Mouse (Mus musculus): ENCODE measurements around the gene Hist1h4h. TPM values are rescaled to one million over a fixed set of nuclear protein-coding genes. Genes with fewer than 3 reads are reported as not detected.

Gene Hist1h4h
- polyA plus RNA-seq, 1 experiment from 2014 or later, result 7.1 TPM

GRCm38 (mm10) chr13:23505662-23506345 is 25.0 kb upstream of the Hist1h4h start:
- Histone ChIP-seq H3K4me1 (ENCODE audit: control insufficient read depth, insufficient read depth, low read length) (peaks cover 9% of the 10 kb centered on the region), H3K9me3 (replicated peaks; ENCODE audit: control insufficient read depth, low read length) (no peaks in the 10 kb centered on the region), H3K27me3 (replicated peaks; ENCODE audit: control insufficient read depth, insufficient read depth, low read length) (no peaks in the 10 kb centered on the region), H3K4me3 (ENCODE audit: low read depth, low read length) (0 out of 2 replicates have a peak overlapping the region, but pooled peaks have one; percentile 1), H3K27ac (ENCODE audit: low read depth, low read length) (no peak overlapping the region), H3K36me3 (ENCODE audit: control insufficient read depth, insufficient read depth, low read length) (no peaks in the 10 kb centered on the region), H3K4me2 (ENCODE audit: low read length) (peak overlapping the region; percentile 35), H3K9ac (ENCODE audit: low read length) (no peak overlapping the region)
- 6% methylated on average over 14 of the region's 14 CpGs for WGBS
- ATAC-seq, result no peak
- no peak for DNase-seq (ENCODE audit: low spot score)

- ATAC-seq, result no peak
- no peaks in the 10 kb centered on the region for H3K27me3 ChIP-seq (replicated peaks; ENCODE audit: control insufficient read depth, insufficient read depth, low read length)
- peaks cover 9% of the 10 kb centered on the region for H3K4me1 ChIP-seq (ENCODE audit: control insufficient read depth, insufficient read depth, low read length)
Measured at GRCm38 (mm10) chr13:23506351-23506750, 24.5 kb upstream of the Hist1h4h start.

GRCm38 (mm10) chr13:23506819-23507515 is 23.9 kb upstream of the Hist1h4h start:
- Histone ChIP-seq H3K9me3 (replicated peaks; ENCODE audit: control insufficient read depth, low read length) (no peaks in the 10 kb centered on the region), H3K9ac (ENCODE audit: low read length) (no peak overlapping the region), H3K4me1 (ENCODE audit: control insufficient read depth, insufficient read depth, low read length) (peaks cover 9% of the 10 kb centered on the region), H3K4me2 (ENCODE audit: low read length) (no peak overlapping the region), H3K27ac (ENCODE audit: low read depth, low read length) (no peak overlapping the region), H3K36me3 (ENCODE audit: control insufficient read depth, insufficient read depth, low read length) (no peaks in the 10 kb centered on the region), H3K4me3 (ENCODE audit: low read depth, low read length) (no peak overlapping the region), H3K27me3 (replicated peaks; ENCODE audit: control insufficient read depth, insufficient read depth, low read length) (no peaks in the 10 kb centered on the region)
- 22% methylated on average over 14 of the region's 14 CpGs for WGBS
- no peak for ATAC-seq
- DNase-seq (ENCODE audit: low spot score), result no peak

More at GRCm38 (mm10) chr13:23506351-23506750, 24.5 kb upstream of the Hist1h4h start:
- no peak overlapping the region for H3K9ac ChIP-seq (ENCODE audit: low read length)
- WGBS, result 6% methylated on average over 13 of the region's 13 CpGs
- DNase-seq (ENCODE audit: low spot score), result peak; percentile 46
- H3K4me2 ChIP-seq (ENCODE audit: low read length), result peak overlapping the region; percentile 35
- H3K27ac ChIP-seq (ENCODE audit: low read depth, low read length), result no peak overlapping the region
- no peaks in the 10 kb centered on the region for H3K36me3 ChIP-seq (ENCODE audit: control insufficient read depth, insufficient read depth, low read length)
- no peaks in the 10 kb centered on the region for H3K9me3 ChIP-seq (replicated peaks; ENCODE audit: control insufficient read depth, low read length)
- H3K4me3 ChIP-seq (ENCODE audit: low read depth, low read length), result 0 out of 2 replicates have a peak overlapping the region, but pooled peaks have one; percentile 1

- Histone ChIP-seq H3K27ac (ENCODE audit: low read depth, low read length) (no peak overlapping the region), H3K27me3 (replicated peaks; ENCODE audit: control insufficient read depth, insufficient read depth, low read length) (no peaks in the 10 kb centered on the region), H3K9ac (ENCODE audit: low read length) (no peak overlapping the region), H3K4me2 (ENCODE audit: low read length) (no peak overlapping the region), H3K4me3 (ENCODE audit: low read depth, low read length) (no peak overlapping the region), H3K4me1 (ENCODE audit: control insufficient read depth, insufficient read depth, low read length) (peaks cover 8% of the 10 kb centered on the region), H3K9me3 (replicated peaks; ENCODE audit: control insufficient read depth, low read length) (no peaks in the 10 kb centered on the region), H3K36me3 (ENCODE audit: control insufficient read depth, insufficient read depth, low read length) (no peaks in the 10 kb centered on the region)
- DNase-seq (ENCODE audit: low spot score) (no peak), ATAC-seq (no peak)
- WGBS, result 33% methylated on average over 1 of the region's 1 CpGs
Measured at GRCm38 (mm10) chr13:23510127-23510526, 20.7 kb upstream of the Hist1h4h start.

- ATAC-seq (no peak), DNase-seq (ENCODE audit: low spot score) (no peak)
- H3K27ac ChIP-seq (ENCODE audit: low read depth, low read length), result no peak overlapping the region
- no peaks in the 10 kb centered on the region for H3K27me3 ChIP-seq (replicated peaks; ENCODE audit: control insufficient read depth, insufficient read depth, low read length)
- H3K4me2 ChIP-seq (ENCODE audit: low read length), result no peak overlapping the region
- no peaks in the 10 kb centered on the region for H3K36me3 ChIP-seq (ENCODE audit: control insufficient read depth, insufficient read depth, low read length)
- no peak overlapping the region for H3K9ac ChIP-seq (ENCODE audit: low read length)
- WGBS, result 89% methylated on average over 1 of the region's 1 CpGs
- H3K4me3 ChIP-seq (ENCODE audit: low read depth, low read length), result no peak overlapping the region
- H3K9me3 ChIP-seq (replicated peaks; ENCODE audit: control insufficient read depth, low read length), result no peaks in the 10 kb centered on the region
- no peaks in the 10 kb centered on the region for H3K4me1 ChIP-seq (ENCODE audit: control insufficient read depth, insufficient read depth, low read length)
Measured at GRCm38 (mm10) chr13:23513517-23513916, 17.3 kb upstream of the Hist1h4h start.

- ATAC-seq (no peak), DNase-seq (ENCODE audit: low spot score) (no peak)
- WGBS, result 77% methylated on average over 5 of the region's 5 CpGs
Measured at GRCm38 (mm10) chr13:23515281-23515680, 15.6 kb upstream of the Hist1h4h start.

GRCm38 (mm10) chr13:23515826-23516620 is 14.8 kb upstream of the Hist1h4h start:
- no peak for DNase-seq (ENCODE audit: low spot score)
- H3K4me2 ChIP-seq (ENCODE audit: low read length), result peak overlapping the region; percentile 78
- 55% methylated on average over 15 of the region's 15 CpGs for WGBS

More at GRCm38 (mm10) chr13:23515281-23515680, 15.6 kb upstream of the Hist1h4h start:
- no peaks in the 10 kb centered on the region for H3K27me3 ChIP-seq (replicated peaks; ENCODE audit: control insufficient read depth, insufficient read depth, low read length)
- no peaks in the 10 kb centered on the region for H3K4me1 ChIP-seq (ENCODE audit: control insufficient read depth, insufficient read depth, low read length)
- H3K9ac ChIP-seq (ENCODE audit: low read length), result no peak overlapping the region
- H3K27ac ChIP-seq (ENCODE audit: low read depth, low read length), result no peak overlapping the region
- H3K36me3 ChIP-seq (ENCODE audit: control insufficient read depth, insufficient read depth, low read length), result no peaks in the 10 kb centered on the region
- H3K9me3 ChIP-seq (replicated peaks; ENCODE audit: control insufficient read depth, low read length), result no peaks in the 10 kb centered on the region
- no peak overlapping the region for H3K4me3 ChIP-seq (ENCODE audit: low read depth, low read length)
- no peak overlapping the region for H3K4me2 ChIP-seq (ENCODE audit: low read length)

GRCm38 (mm10) chr13:23516822-23517602 is 13.8 kb upstream of the Hist1h4h start:
- H3K9ac ChIP-seq (ENCODE audit: low read length), result peak overlapping the region; percentile 49; the same call in 1 of the 2 replicates

More at GRCm38 (mm10) chr13:23515826-23516620, 14.8 kb upstream of the Hist1h4h start:
- peak overlapping the region; percentile 43 for H3K4me3 ChIP-seq (ENCODE audit: low read depth, low read length)
- H3K9ac ChIP-seq (ENCODE audit: low read length), result peak overlapping the region; percentile 46; the same call in 1 of the 2 replicates
- no peaks in the 10 kb centered on the region for H3K9me3 ChIP-seq (replicated peaks; ENCODE audit: control insufficient read depth, low read length)
- ATAC-seq, result no peak
- no peaks in the 10 kb centered on the region for H3K27me3 ChIP-seq (replicated peaks; ENCODE audit: control insufficient read depth, insufficient read depth, low read length)
- no peak overlapping the region for H3K27ac ChIP-seq (ENCODE audit: low read depth, low read length)
- no peaks in the 10 kb centered on the region for H3K4me1 ChIP-seq (ENCODE audit: control insufficient read depth, insufficient read depth, low read length)
- no peaks in the 10 kb centered on the region for H3K36me3 ChIP-seq (ENCODE audit: control insufficient read depth, insufficient read depth, low read length)

More at GRCm38 (mm10) chr13:23516822-23517602, 13.8 kb upstream of the Hist1h4h start:
- H3K27me3 ChIP-seq (replicated peaks; ENCODE audit: control insufficient read depth, insufficient read depth, low read length), result no peaks in the 10 kb centered on the region
- peak; percentile 89 for DNase-seq (ENCODE audit: low spot score)
- H3K9me3 ChIP-seq (replicated peaks; ENCODE audit: control insufficient read depth, low read length), result no peaks in the 10 kb centered on the region
- no peaks in the 10 kb centered on the region for H3K36me3 ChIP-seq (ENCODE audit: control insufficient read depth, insufficient read depth, low read length)
- WGBS, result under 1% methylated on average over 19 of the region's 19 CpGs
- H3K4me3 ChIP-seq (ENCODE audit: low read depth, low read length), result peak overlapping the region; percentile 43
- ATAC-seq, result peak; percentile 73
- H3K4me1 ChIP-seq (ENCODE audit: control insufficient read depth, insufficient read depth, low read length), result no peaks in the 10 kb centered on the region
- H3K27ac ChIP-seq (ENCODE audit: low read depth, low read length), result no peak overlapping the region
- peak overlapping the region; percentile 78 for H3K4me2 ChIP-seq (ENCODE audit: low read length)

All from forebrain, embryonic 14.5 days (tissue).